Mouse (Mus musculus) gastrocnemius, adult 8-10 months (tissue): ENCODE measurements around the gene Taf6l. TPM values are rescaled to one million over a fixed set of nuclear protein-coding genes. Genes with fewer than 3 reads are reported as not detected.
"Not testable (repeated sequence)": the region's sequence is repeated elsewhere in the genome, so short reads cannot be mapped to it uniquely, and the experiment has no call there.

Experiments used
- DNase-seq, 2 experiments: peaks; one replicate each; pipeline ENCODE4 v3.0.0; 2022; ENCODE audit warnings: low spot score in 2 of 2
- microRNA-seq: library from miRNA; unstranded; fragments of <30 nt; microRNA quantifications from one replicate; pipeline ENCODE4 v1.2.0, GENCODE M21; 2022
- total RNA-seq, 4 experiments: library from RNA; stranded (reverse); gene quantifications; 2 replicates each; pipeline ENCODE4 v1.2.4; 2022

Taf6l gene
- total RNA-seq, 4 experiments from 2014 or later: 3.6 to 5.0 (median 4.6) TPM

DNA sequence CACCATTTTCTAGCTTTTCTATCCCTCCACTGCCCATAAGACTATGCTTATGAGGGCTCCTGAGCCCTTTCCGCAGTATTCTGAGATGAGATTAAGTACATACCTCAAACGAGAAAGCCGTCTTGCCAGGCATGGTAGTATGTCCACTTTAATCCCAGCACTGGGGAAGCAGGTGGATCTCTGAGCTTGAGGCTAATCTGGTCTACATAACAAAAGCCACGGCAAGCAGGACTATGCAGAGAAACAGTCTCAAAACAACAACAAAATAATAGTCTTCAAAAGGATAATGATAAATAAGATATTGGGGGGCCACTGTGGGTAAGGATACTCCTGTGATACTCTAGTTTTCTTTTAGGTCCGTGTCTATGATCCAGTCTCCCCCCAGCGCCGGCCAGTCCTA is 47.3 kb downstream of the Taf6l start:
- no peak for DNase-seq

DNA sequence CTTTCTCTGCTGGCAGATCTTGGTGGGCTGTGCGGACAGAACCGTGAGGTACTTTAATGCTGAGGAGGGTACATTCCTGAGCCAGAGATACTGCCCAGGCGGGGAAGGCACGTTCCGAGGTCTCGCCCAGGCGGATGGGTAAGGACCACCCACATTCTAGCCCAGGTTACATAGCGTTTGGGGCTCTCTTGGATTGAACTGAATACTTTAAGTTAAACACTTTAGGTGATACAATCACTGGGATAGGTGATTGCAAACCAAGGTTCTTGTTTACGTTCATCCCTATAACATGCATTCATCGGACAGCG is 50.1 kb downstream of the Taf6l start:
- DNase-seq: no peak

DNA sequence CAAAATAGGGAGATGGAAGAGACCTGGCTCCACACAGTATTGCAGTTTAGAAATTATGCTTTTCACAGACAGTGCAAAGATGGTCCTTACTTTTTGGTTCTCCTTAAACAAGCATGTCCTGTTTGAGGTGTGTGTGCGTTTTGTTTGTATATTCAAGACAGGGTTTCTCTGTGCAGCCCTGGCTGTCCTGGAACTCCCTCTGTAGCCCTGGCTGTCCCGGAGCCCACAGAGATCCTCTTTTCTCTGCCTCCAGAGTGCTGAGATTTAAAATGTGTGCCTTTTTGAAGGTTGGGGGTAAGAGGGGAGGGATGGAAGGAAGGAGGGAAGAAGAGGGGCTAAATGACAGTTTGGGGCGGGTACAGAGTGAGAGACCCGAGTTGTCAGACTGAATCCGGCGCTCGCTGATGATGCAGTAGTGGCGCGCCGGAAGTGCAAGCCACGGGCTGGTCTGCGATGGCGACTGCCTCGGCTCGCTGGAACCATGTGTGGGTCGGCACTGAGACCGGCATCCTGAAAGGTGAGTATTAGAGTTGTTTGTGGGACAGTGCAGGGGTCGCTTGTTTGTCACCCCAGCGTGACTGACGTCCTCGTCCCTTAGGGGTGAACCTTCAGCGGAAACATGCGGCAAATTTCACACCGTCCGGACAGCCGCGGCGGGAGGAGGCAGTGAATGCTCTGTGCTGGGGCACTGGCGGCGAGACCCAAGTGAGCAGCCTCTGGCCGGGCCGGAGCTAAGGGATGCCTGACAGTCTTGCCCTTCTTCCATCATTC is 50.6 kb downstream of the Taf6l start, which contains the start of gene Wdr74:
TSS of gene Wdr74 (plus strand) at position 439 of the 771 bp plus-strand sequence.
- DNase-seq: peak; percentile 76 to 79

DNA sequence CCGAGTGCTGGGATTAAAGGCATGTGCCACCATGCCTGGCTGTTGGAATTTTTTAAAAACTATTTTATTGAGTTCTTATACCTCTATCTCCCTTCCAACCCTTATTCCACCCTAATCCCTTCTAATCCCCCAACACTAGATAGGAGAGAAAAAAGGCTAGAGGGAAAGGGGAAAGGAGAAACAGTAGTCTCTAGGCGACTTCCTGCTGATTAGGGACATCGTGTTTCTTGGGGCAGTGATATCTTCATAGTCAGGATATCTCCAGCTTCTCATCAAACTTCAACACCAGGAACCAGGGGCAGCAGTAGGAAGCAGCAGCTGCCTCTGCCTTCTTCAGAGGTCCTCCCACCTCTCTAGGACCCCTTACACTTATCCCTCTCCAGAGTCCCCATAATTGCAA is 51.9 kb downstream of the Taf6l start:
- DNase-seq: no peak

DNA sequence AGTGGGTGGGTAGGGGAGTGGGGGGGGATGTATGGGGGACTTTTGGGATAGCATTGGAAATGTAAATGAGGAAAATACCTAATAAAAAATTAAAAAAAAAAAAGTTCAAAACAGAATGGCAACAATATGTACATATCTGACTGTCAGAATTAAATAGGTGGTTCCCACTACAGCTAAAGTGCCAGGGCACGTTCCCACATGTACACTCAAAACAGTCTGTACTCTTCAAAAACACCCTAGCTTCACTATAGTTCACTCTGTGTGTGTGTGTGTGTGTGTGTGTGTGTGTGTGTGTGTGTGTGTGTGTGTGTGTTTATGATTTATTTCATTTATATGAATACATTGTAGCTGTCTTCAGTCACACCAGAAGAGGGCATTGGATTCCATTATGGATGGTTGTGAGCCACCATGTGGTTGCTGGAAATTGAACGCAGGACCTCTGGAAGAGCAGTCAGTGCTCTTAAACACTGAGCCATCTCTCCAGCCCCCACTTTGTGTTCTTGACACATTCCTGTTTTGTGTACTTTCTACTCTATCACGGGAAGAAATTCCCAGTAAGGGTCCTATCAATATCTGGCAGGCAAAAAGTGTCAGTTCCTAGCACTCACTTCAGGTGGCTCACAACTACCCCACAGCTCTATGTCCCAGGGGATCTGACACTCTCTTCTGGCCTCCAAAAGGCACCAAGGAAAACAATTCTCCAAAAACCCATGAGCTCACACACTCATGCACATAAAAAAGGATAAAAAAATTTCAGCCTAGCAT is 57.7 kb downstream of the Taf6l start:
- not testable (repeated sequence) for DNase-seq

DNA sequence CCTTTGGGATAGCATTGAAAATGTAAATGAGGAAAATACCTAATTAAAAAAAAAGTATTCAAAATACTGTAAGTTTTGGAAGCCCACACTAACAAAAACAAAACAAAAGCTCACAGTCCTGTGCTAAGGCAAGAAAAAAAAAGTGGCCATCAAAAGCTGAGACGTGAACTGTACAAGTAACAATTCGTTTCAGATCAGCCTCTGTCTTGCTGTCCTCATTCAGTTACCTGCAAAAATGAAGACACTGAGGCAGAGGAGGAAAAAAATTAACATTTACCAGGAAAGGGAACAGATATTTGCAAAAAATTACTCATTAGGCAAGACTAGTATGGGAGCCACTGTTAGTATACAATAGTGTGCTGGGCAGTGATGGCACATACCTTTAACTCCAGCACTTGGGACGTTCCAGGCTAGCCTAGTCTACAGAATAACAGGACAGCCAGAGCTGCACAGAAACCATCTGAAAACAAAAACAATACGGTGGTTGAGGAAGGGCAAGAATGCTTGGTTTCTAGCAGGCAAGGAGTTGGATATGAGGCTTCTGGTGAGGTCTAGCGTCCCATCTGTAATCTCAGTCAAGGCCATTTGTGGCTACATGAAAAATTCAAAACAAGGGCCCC is 58.6 kb downstream of the Taf6l start:
- DNase-seq: no peak

DNA sequence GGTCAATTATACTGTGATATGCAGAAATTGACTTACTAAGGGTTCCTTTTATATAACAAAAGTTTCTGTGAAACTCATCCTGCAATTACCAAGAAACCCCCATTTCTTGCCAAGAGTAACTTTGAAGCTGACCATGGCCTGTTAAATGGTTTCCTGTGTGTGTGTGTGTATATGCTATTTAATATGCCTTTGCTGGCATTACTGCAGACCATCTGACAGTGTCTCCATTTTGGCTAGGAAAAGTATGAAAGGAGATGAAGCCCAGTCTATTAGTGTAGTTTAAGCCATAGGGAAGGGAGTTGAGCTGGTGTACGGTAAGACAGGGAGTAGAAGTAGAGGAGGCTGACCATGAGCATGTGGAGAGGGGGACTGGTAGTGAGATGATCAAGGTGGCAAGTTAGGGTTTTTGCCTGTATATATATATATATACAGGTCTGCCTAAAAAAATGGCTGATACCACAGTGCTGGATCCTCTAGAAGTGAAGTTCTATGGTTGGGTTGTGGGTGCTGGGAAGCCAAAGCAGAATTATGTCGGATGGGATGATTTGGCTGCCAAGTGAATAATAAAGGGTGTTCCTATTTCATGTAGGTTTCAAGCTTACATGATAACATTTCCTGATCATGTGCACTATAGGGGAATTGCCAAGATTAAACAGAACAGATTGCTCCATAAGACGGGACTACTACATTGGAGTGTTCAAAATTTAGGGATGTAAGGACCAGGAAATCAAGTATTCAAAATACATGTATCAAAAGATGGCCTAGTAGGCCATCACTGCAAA is 59.4 kb downstream of the Taf6l start:
- DNase-seq: no peak

DNA sequence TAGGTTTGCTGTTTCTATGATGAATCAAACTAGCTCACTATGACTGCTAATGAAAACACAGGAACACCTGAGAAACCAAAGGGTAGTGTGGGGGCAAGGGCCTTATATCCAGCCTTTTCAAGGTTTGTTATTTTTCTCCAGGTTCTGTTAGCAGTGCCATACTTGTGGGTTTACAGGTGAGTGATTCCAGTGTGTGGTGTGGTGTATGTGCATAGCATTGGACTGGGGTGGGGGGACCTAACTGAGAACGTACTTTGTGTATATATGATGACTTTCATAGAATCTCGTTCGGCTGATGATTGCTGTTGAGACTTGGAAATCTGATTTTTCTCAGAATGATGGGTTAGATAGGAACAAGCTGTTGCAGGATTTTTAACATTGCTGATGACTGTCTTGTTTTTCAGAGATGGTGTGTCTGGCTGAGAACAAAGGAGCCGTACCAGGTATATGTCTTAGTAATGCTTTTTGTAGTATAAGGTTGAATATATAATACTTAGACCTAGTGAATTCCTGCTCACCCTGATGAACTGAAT is 61.1 kb downstream of the Taf6l start:
- no peak for DNase-seq

Small RNA genes within 50 kb of the gene (microRNA-seq; reads per million reads assigned to microRNA genes)
- not detected for gene Mir6992

Other genes starting within 250 kb of the Taf6l start
- gene Slc22a8, start 195.2 kb downstream of the Taf6l start, total RNA-seq: not detected
- gene Slc22a6, start 168.4 kb downstream of the Taf6l start, total RNA-seq: not detected
- not detected for gene Chrm1, start 122.6 kb downstream of the Taf6l start, total RNA-seq
- gene Slc3a2, start 63.0 kb downstream of the Taf6l start, total RNA-seq: 10 to 100 TPM; 29.7 to 37.0 (median 31.1) TPM
- gene Wdr74, start 50.6 kb downstream of the Taf6l start, total RNA-seq: 10 to 100 TPM; 14.0 to 16.7 (median 14.9) TPM
- gene 1700092M07Rik, start 45.7 kb downstream of the Taf6l start, total RNA-seq: not detected
- gene Stx5a, start 45.0 kb downstream of the Taf6l start, total RNA-seq: 10 to 100 TPM; 12.3 to 19.8 (median 14.9) TPM
- gene Nxf1, start 29.3 kb downstream of the Taf6l start, total RNA-seq: 10 to 100 TPM; 24.0 to 34.0 (median 27.7) TPM
- gene Tmem223, start 15.4 kb downstream of the Taf6l start, total RNA-seq: 100 to 1,000 TPM in 3 of 4 experiments, 10 to 100 TPM in 1; 99.3 to 133 (median 107) TPM
- gene Tmem179b, start 11.9 kb downstream of the Taf6l start, total RNA-seq: 10 to 100 TPM in 1 of 4 experiments, 1 to 10 TPM in 3; 6.9 to 10.3 (median 8.8) TPM
- gene Polr2g, start 12.2 kb upstream of the Taf6l start, total RNA-seq: 10 to 100 TPM; 36.0 to 42.5 (median 37.7) TPM
- gene Zbtb3, start 16.1 kb upstream of the Taf6l start, total RNA-seq: 1 to 10 TPM in 1 of 4 experiments, under 1 TPM in 3; 0.82 to 1.1 (median 0.90) TPM
- 10 to 100 TPM; 11.4 to 12.7 (median 11.9) TPM for gene Ttc9c, start 32.9 kb upstream of the Taf6l start, total RNA-seq
- gene Hnrnpul2, start 33.6 kb upstream of the Taf6l start, total RNA-seq: 10 to 100 TPM; 38.1 to 45.6 (median 44.3) TPM
- gene AC129217.1, start 43.4 kb upstream of the Taf6l start, total RNA-seq: 1 to 10 TPM in 1 of 4 experiments, not detected in 3; 2.0 TPM
- 10 to 100 TPM; 14.7 to 23.9 (median 20.0) TPM for gene Bscl2, start 51.0 kb upstream of the Taf6l start, total RNA-seq
- not detected for gene Gng3, start 52.8 kb upstream of the Taf6l start, total RNA-seq
- gene Lrrn4cl, start 64.4 kb upstream of the Taf6l start, total RNA-seq: 1 to 10 TPM; 5.3 to 8.8 (median 7.0) TPM
- gene Ubxn1, start 85.1 kb upstream of the Taf6l start, total RNA-seq: 100 to 1,000 TPM; 207 to 248 (median 231) TPM
- gene Uqcc3, start 94.5 kb upstream of the Taf6l start, total RNA-seq: 10 to 100 TPM; 58.7 to 74.6 (median 65.3) TPM
- gene Lbhd1, start 97.3 kb upstream of the Taf6l start, total RNA-seq: 1 to 10 TPM in 2 of 4 experiments, under 1 TPM in 2; 0.54 to 7.3 (median 1.7) TPM
- not detected for gene Gm49403, start 97.5 kb upstream of the Taf6l start, total RNA-seq
- 10 to 100 TPM; 13.8 to 16.3 (median 15.9) TPM for gene 1810009A15Rik, start 102.4 kb upstream of the Taf6l start, total RNA-seq
- 1 to 10 TPM in 3 of 4 experiments, not detected in 1; 2.6 to 5.7 (median 2.9) TPM for gene Gm49416, start 102.5 kb upstream of the Taf6l start, total RNA-seq
- gene Ints5, start 106.6 kb upstream of the Taf6l start, total RNA-seq: 10 to 100 TPM; 10.3 to 13.0 (median 11.3) TPM
- gene Ganab, start 111.7 kb upstream of the Taf6l start, total RNA-seq: 10 to 100 TPM; 15.2 to 20.1 (median 18.9) TPM
- gene B3gat3, start 134.0 kb upstream of the Taf6l start, total RNA-seq: 10 to 100 TPM; 36.8 to 39.0 (median 38.1) TPM
- gene Rom1, start 142.9 kb upstream of the Taf6l start, total RNA-seq: 1 to 10 TPM; 7.2 to 9.4 (median 8.7) TPM
- 1 to 10 TPM; 3.5 to 4.7 (median 4.3) TPM for gene Eml3, start 143.1 kb upstream of the Taf6l start, total RNA-seq
- 10 to 100 TPM; 21.0 to 25.7 (median 23.4) TPM for gene Mta2, start 155.5 kb upstream of the Taf6l start, total RNA-seq
- 10 to 100 TPM in 1 of 4 experiments, 1 to 10 TPM in 3; 7.8 to 11.8 (median 9.0) TPM for gene Tut1, start 167.4 kb upstream of the Taf6l start, total RNA-seq
- gene Eef1g, start 180.6 kb upstream of the Taf6l start, total RNA-seq: 100 to 1,000 TPM; 411 to 454 (median 425) TPM
- 100 to 1,000 TPM; 249 to 267 (median 253) TPM for gene Ahnak, start 202.9 kb upstream of the Taf6l start, total RNA-seq